Mouse (Mus musculus): ENCODE data around the gene Cpb1. TPM values are rescaled to one million over a fixed set of nuclear protein-coding genes. Genes with fewer than 3 reads are reported as not detected.

Gene Cpb1
- total RNA-seq (2017), result not detected in 2 replicates

DNA sequence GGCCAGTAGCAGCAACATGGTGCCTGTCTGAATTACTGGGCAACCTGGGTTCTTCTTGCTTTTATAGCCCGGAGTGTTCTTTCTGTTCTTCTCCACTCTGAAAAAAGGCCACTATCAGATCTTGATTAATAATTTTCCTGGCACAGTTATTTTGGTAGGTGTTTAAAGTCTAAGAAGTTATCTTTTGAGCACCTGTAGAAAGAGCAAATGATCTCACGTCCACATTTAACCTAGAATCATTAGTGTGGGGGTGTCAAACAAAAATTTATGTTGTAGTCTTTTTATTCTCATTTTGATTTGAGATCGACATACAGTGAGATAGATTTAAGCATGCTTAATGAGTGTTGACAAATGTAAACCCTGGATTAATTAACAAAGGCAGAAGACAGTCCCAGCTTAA lies at the start of gene Cpb1:
TSS of gene Cpb1 (minus strand) at position 101 of the 400 bp plus-strand sequence.
- ATAC-seq (ENCODE audit: extremely low read depth, insufficient number of reproducible peaks, low FRiP score, poor library complexity, severe bottlenecking), result no peak

- no peak for ATAC-seq (ENCODE audit: extremely low read depth, insufficient number of reproducible peaks, low FRiP score, poor library complexity, severe bottlenecking)
Observed at GRCm38 (mm10) chr3:20317233-20317632, 41.7 kb upstream of the Cpb1 start.

DNA sequence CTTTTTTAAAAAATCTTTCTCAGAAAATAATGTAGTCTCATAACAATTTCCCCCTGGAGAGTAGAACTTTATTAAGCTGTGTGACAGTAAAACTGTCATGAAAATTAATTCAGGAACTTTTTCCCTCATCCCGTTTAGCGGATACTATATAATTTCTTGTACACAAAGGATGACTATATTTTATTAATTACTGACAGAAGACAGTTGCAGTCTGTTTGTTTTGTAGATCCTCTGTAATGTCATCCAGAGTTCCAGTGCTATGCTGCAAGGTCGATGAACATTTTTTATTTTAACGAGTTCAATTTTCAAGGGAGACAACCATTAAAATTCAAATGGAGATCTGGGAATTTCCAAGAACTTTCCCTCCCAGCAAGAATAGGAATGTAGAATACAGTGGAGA lies 33.6 kb upstream of the Cpb1 start:
- no peak for ATAC-seq (ENCODE audit: extremely low read depth, insufficient number of reproducible peaks, low FRiP score, poor library complexity, severe bottlenecking)

- ATAC-seq (ENCODE audit: extremely low read depth, insufficient number of reproducible peaks, low FRiP score, poor library complexity, severe bottlenecking), result no peak
Observed at GRCm38 (mm10) chr3:20307256-20307655, 31.7 kb upstream of the Cpb1 start.

- no peak for ATAC-seq (ENCODE audit: extremely low read depth, insufficient number of reproducible peaks, low FRiP score, poor library complexity, severe bottlenecking)
Observed at GRCm38 (mm10) chr3:20304758-20305352, 29.3 kb upstream of the Cpb1 start.

DNA sequence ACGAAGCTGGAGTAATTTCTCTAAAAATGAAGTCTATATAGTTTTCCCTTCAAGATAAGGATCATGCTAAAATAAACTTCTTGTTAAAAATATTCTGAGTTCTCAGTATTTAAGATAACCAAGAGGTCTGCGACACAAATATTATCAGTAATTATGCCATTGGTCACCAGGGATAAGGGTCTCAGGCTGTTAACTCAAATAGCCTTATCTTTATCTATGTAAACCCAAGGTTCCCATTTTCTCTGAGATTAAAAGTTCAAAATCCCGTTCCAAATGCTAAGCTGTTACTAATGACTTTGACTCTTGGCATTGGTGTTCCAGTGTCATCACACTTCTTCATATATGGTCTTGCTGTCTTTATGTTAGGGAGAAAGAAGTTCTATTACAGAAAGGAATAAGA lies 20.0 kb upstream of the Cpb1 start:
- ATAC-seq (ENCODE audit: extremely low read depth, insufficient number of reproducible peaks, low FRiP score, poor library complexity, severe bottlenecking), result no peak

DNA sequence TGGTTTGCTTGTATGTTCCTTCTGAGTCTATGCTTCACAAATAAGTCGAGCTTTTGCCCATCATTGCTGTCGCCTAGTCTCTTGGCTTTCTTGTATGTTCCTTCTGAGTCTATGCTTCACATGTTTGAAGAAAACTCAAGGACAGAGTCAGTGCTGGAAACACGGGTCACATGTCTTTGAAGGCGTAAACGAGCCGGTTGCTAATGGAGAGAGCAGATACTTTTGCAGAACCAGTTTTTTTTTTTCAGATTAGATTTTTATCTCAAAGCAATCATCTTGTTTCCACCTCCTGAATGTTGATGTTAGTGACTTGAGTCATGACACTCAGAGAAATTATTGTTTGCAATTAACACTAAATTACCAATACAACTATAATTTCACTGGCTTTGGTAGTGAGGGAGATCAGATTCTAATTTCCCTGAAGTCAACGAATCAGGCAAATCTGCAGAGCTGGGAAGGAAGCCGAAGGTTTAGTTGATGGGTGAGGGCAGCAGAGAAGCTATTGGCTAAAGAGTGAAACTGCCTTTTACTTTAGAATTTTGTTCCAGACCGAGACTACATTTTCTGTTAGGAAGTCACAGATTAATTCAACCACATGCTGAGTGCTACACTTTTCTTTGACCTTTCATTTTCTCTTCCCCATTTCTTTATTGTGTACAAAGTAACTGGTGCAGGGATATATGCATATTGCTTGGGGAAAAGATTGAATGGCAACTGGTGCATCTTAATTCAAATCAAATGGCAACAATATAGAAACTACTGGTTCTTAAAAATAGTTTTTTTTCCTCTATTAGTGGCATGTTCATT lies 19.2 kb upstream of the Cpb1 start:
- ATAC-seq (ENCODE audit: extremely low read depth, insufficient number of reproducible peaks, low FRiP score, poor library complexity, severe bottlenecking), result no peak

DNA sequence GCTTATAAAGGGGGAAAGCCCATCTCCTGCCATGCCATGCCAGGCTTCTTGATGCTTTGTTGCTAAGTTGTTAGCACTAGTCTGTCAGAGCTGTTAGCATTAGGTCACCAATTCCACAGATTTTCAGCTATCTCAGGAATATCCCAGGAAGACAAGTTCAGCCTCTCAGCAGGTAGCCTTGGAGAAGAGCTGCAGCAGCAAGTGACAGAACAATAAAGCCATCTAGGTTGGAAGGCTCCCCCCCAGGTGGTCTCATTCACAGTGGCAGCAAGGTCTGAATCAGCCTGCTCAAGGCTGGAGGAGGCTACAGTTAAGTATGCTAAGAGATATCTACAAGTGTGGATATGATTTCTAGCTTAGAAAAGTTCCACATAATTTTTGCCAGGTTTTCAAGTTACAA lies 15.8 kb upstream of the Cpb1 start:
- ATAC-seq (ENCODE audit: extremely low read depth, insufficient number of reproducible peaks, low FRiP score, poor library complexity, severe bottlenecking), result no peak

DNA sequence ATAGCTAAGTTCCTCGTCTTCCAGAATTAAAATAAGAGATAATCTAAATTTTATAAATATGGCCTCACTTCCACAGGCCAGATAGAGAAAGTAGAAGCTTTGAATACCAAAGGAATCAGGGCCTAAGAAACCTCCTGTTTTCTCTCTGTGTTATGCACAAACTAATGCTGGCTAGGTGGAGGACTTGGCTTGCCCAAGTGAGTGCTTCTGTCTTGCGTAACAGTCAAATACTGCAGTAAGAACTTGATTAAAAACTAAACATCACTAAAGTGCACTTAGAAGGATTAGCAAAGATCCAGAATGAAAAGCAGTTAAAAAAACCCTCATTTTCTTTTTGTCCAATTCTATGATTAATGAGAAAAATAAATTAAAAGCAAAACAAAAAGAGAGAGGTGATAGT lies 13.2 kb upstream of the Cpb1 start:
- ATAC-seq (ENCODE audit: extremely low read depth, insufficient number of reproducible peaks, low FRiP score, poor library complexity, severe bottlenecking), result no peak

- ATAC-seq (ENCODE audit: extremely low read depth, insufficient number of reproducible peaks, low FRiP score, poor library complexity, severe bottlenecking), result no peak
Observed at GRCm38 (mm10) chr3:20281796-20282195, 6.3 kb upstream of the Cpb1 start.

GRCm38 (mm10) chr3:20254566-20255479 lies 20.7 kb downstream of the Cpb1 start:
- no peak for ATAC-seq (ENCODE audit: extremely low read depth, insufficient number of reproducible peaks, low FRiP score, poor library complexity, severe bottlenecking)

GRCm38 (mm10) chr3:20243913-20244312 lies 31.6 kb downstream of the Cpb1 start:
- ATAC-seq (ENCODE audit: extremely low read depth, insufficient number of reproducible peaks, low FRiP score, poor library complexity, severe bottlenecking), result no peak

DNA sequence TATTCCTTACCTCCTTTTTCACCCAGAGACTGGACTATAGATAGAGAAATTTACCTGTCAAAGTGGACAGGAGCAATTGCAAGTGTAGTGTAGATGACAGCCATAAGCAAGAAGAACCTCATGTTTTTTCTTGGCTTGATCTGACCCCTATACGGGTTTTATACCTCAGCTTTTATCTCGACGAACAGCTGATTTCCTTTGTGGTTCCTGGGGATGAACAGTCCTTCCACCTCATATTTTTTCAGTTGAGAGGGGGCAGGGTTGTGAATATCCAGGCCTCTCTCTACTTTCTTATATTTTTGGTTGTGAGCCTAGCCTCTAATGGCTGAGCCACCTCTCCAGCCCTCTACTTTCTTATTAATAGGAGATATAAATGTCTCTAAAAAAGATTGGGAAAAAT lies 33.5 kb downstream of the Cpb1 start, which contains the start of gene Cpa3:
TSS of gene Cpa3 (minus strand) at position 132 of the 400 bp plus-strand sequence.
- ATAC-seq (ENCODE audit: extremely low read depth, insufficient number of reproducible peaks, low FRiP score, poor library complexity, severe bottlenecking), result no peak

GRCm38 (mm10) chr3:20239741-20240140 lies 35.8 kb downstream of the Cpb1 start:
- ATAC-seq (ENCODE audit: extremely low read depth, insufficient number of reproducible peaks, low FRiP score, poor library complexity, severe bottlenecking), result no peak

GRCm38 (mm10) chr3:20236965-20237364 lies 38.6 kb downstream of the Cpb1 start:
- no peak for ATAC-seq (ENCODE audit: extremely low read depth, insufficient number of reproducible peaks, low FRiP score, poor library complexity, severe bottlenecking)

GRCm38 (mm10) chr3:20229027-20229426 lies 46.5 kb downstream of the Cpb1 start:
- no peak for ATAC-seq (ENCODE audit: extremely low read depth, insufficient number of reproducible peaks, low FRiP score, poor library complexity, severe bottlenecking)

- ATAC-seq (ENCODE audit: extremely low read depth, insufficient number of reproducible peaks, low FRiP score, poor library complexity, severe bottlenecking), result no peak
Observed at GRCm38 (mm10) chr3:20225429-20225828, 50.1 kb downstream of the Cpb1 start.

- ATAC-seq (ENCODE audit: extremely low read depth, insufficient number of reproducible peaks, low FRiP score, poor library complexity, severe bottlenecking), result 0 out of 2 replicates have a peak, but pooled peaks have one; percentile 33
Observed at GRCm38 (mm10) chr3:20222926-20223698, 52.4 kb downstream of the Cpb1 start.

DNA sequence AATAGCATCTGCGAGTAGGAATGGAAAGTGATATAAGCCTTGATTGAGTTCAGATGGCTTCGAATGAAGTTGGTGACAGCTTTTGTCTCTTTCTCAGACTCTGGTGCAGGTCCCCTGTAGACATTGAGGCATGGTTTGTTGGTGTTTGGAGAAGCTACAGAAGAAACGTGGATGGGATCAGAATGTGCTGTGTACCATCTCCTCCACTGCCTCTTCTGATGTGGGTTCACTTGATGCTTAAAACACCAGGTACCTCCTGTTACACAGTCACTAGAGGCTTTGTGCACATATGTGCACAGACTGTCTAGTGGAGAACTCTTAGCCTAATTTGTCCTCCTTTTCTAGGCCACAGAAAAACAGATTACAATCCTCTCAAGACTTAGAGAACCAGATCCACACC lies 53.4 kb downstream of the Cpb1 start:
- no peak for ATAC-seq (ENCODE audit: extremely low read depth, insufficient number of reproducible peaks, low FRiP score, poor library complexity, severe bottlenecking)
